ENCODE assay signal across 9 mouse cellular contexts in the genomic region with DNA sequence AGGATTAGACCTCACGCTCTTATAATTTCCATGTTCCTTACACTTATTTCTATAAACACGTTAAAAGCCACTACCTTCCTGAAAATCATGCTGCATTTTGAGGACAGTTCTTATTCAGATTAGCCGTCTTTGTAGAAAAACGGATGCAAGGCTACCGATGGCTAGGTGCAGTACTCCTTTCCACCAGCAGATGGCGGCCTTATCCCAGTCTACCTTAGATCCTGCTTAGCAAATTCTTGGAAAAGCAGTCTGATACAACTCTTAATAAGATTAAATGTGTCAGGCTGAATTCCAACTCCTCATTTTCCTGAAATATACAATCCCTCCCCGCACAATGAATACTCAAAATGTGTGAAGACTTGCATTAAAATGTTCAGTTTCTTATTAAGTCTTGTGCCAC.
DNase-seq lines count a peak whose midpoint lies in the region; ATAC-seq lines count a peak whose summit lies in the region.
"Had no signal": no experiment of that assay in that cellular context is flagged by ENCODE, and none has a peak within 500 bp of the region (broad histone marks: within the 10 kb centered on the region; RNA-seq: fewer than 3 reads in every experiment).

No protein-coding gene starts in this region.

- no peak overlapping the region for H3K4me3 ChIP-seq in kidney, embryonic 14.5 days (ENCODE audit: low read length)
- no peak overlapping the region for H3K4me3 ChIP-seq in forebrain, embryonic 15.5 days
- no peak overlapping the region for H3K4me3 ChIP-seq in limb, embryonic 11.5 days (ENCODE audit: low read depth, low read length)
- H3K4me3 ChIP-seq: erythroblast, embryonic 14.5 days had no signal

- no peaks in the 10 kb centered on the region for H3K9me3 ChIP-seq in kidney, embryonic 14.5 days (ENCODE audit: control insufficient read depth, low read length)
- H3K9me3 ChIP-seq in forebrain, embryonic 15.5 days = no peaks in the 10 kb centered on the region
- no peaks in the 10 kb centered on the region for H3K9me3 ChIP-seq in limb, embryonic 11.5 days (ENCODE audit: control insufficient read depth, low read length)

- ATAC-seq in kidney, embryonic 14.5 days (ENCODE audit: low FRiP score, low TSS enrichment) = no peak
- peak; percentile 35; the same call in 1 of the 2 replicates for ATAC-seq in forebrain, embryonic 15.5 days (replicated peaks)
- no peak for ATAC-seq in limb, embryonic 11.5 days (ENCODE audit: insufficient number of reproducible peaks, low FRiP score, low TSS enrichment, low read depth)

- peaks cover 43% of the 10 kb centered on the region; the same call in 1 of the 2 replicates for H3K36me3 ChIP-seq in kidney, embryonic 14.5 days (ENCODE audit: control insufficient read depth, insufficient read depth, low read length)
- peaks cover 12% of the 10 kb centered on the region for H3K36me3 ChIP-seq in forebrain, embryonic 15.5 days
- H3K36me3 ChIP-seq in limb, embryonic 11.5 days (ENCODE audit: control insufficient read depth, insufficient read depth, low read length) = peaks cover 6% of the 10 kb centered on the region; the same call in 1 of the 2 replicates

- 0 out of 2 replicates have a peak, but pooled peaks cover 3% of the 10 kb centered on the region for H3K4me1 ChIP-seq in kidney, embryonic 14.5 days (ENCODE audit: control insufficient read depth, insufficient read depth, low read length)
- peaks cover 12% of the 10 kb centered on the region for H3K4me1 ChIP-seq in forebrain, embryonic 15.5 days
- no peaks in the 10 kb centered on the region for H3K4me1 ChIP-seq in limb, embryonic 11.5 days (ENCODE audit: control insufficient read depth, insufficient read depth, low read length)

- peak; percentile 60 for DNase-seq in kidney, adult 11 months
- DNase-seq in c-Kit-positive CD71-positive TER-119-negative erythroid progenitor cells, embryonic 14.5 days (ENCODE audit: low read depth) = peak; percentile 34
- DNase-seq in kidney, adult 8-10 months = peak; percentile 62 to 87
- DNase-seq in limb, embryonic 11.5 days (ENCODE audit: low spot score) = peak; percentile 86
- DNase-seq in natural killer cell, adult 2 months (ENCODE audit: low spot score in 2 of 2) = peak; percentile 20 to 44
- DNase-seq in testis, postnatal 14 days (ENCODE audit: low spot score) = peak; percentile 46

- 9% methylated on average over 7 of the region's 7 CpGs for WGBS in kidney, embryonic 14.5 days
- WGBS in forebrain, embryonic 15.5 days = 4% methylated on average over 7 of the region's 7 CpGs
- 11% methylated on average over 7 of the region's 7 CpGs for WGBS in limb, embryonic 11.5 days

- no peak overlapping the region for H3K27ac ChIP-seq in kidney, embryonic 14.5 days (ENCODE audit: low read depth, low read length)
- peak overlapping the region; percentile 11; the same call in 1 of the 2 replicates for H3K27ac ChIP-seq in forebrain, embryonic 15.5 days (replicated peaks)
- H3K27ac ChIP-seq in limb, embryonic 11.5 days (replicated peaks; ENCODE audit: low read depth, low read length) = no peak overlapping the region

- no peaks in the 10 kb centered on the region for H3K27me3 ChIP-seq in kidney, embryonic 14.5 days (ENCODE audit: control insufficient read depth, insufficient read depth, low read length)
- no peaks in the 10 kb centered on the region for H3K27me3 ChIP-seq in forebrain, embryonic 15.5 days
- H3K27me3 ChIP-seq in limb, embryonic 11.5 days (ENCODE audit: control insufficient read depth, insufficient read depth, low read length) = no peaks in the 10 kb centered on the region

- no peak overlapping the region for H3K4me2 ChIP-seq in kidney, embryonic 14.5 days (replicated peaks; ENCODE audit: low read depth, low read length)
- H3K4me2 ChIP-seq in forebrain, embryonic 15.5 days (replicated peaks) = no peak overlapping the region
- no peak overlapping the region for H3K4me2 ChIP-seq in limb, embryonic 11.5 days (ENCODE audit: low read depth, severe bottlenecking)

- no peak overlapping the region for H3K9ac ChIP-seq in kidney, embryonic 14.5 days (ENCODE audit: low read depth, low read length)
- H3K9ac ChIP-seq in forebrain, embryonic 15.5 days (replicated peaks) = no peak overlapping the region
- no peak overlapping the region for H3K9ac ChIP-seq in limb, embryonic 11.5 days (ENCODE audit: low read length)

Comparison
In these comparisons a context has a peak if more than half of its experiments do, and no peak if none do; other contexts are left out.
1. DNase-seq: peak in every context shown above with its lines; median percentile 86 in limb, embryonic 11.5 days; 74 in kidney, adult 8-10 months; 60 in kidney, adult 11 months; 46 in testis, postnatal 14 days; 34 in c-Kit-positive CD71-positive TER-119-negative erythroid progenitor cells, embryonic 14.5 days; 32 in natural killer cell, adult 2 months.